ENCODE assay signal across 9 mouse cellular contexts in the genomic region with DNA sequence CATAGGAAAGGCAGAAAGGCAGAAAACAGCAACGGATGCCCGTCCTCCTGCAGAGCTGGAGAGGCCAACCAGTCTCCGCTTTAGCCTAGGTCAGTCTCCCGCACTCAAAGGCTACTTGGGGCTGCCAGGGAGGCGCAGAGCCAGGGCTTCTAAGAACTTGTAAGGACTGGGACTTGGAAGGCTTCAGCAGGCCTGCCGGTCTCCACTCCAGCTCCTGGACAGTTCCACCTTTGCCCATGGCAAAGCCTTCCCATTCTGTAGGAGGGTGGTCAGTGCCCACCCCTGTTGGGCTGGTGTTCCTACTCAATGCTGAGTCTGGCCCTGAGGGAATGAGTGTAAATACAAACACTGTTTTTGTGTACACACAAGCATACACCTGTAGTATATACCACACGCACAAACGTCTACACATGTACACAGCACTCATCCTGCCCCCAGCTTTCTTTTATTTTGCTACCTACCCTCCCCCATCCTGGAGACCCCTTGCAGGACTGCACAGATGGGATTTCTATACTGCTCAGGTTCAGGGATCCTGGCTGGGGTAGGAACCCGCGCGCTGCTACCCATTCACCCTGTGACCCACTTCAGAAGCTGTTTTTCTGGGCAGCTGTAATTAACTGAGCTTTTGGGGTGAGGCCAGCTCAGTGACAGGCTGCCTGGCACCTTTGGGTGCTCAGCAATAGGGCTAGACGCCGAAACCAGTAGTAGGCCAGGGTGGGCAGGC. TPM values are rescaled to one million over a fixed set of nuclear protein-coding genes. Genes with fewer than 3 reads are reported as not detected.
DNase-seq lines count a peak whose midpoint lies in the region; ATAC-seq and TF ChIP-seq lines count a peak whose summit lies in the region.
"Had no signal": no experiment of that assay in that cellular context is flagged by ENCODE, and none has a peak within 500 bp of the region (broad histone marks: within the 10 kb centered on the region; RNA-seq: fewer than 3 reads in every experiment).

No protein-coding gene starts in this region.

- TF ChIP-seq CTCF in kidney, adult 2 months (conservative IDR thresholded peaks at IDR 0.05; ENCODE audit: insufficient read depth, insufficient read length, low read depth, low read length), result no peak
- TF ChIP-seq CTCF in kidney, postnatal 0 days (IDR thresholded peaks at IDR 0.05; ENCODE audit: low read depth), result no peak

- H3K4me2 ChIP-seq in kidney, postnatal 0 days (ENCODE audit: low read length), result no peak overlapping the region
- peak overlapping the region; percentile 46 for H3K4me2 ChIP-seq in neural tube, embryonic 12.5 days (replicated peaks)

- no peaks in the 10 kb centered on the region for H3K27me3 ChIP-seq in kidney, adult 2 months (replicated peaks; ENCODE audit: control insufficient read depth, insufficient read depth, low read length)
- no peaks in the 10 kb centered on the region for H3K27me3 ChIP-seq in kidney, postnatal 0 days (ENCODE audit: insufficient read depth, low read length)
- no peaks in the 10 kb centered on the region; the same call in 1 of the 2 replicates for H3K27me3 ChIP-seq in neural tube, embryonic 12.5 days (replicated peaks)

- WGBS in kidney, adult 2 months, result 44% methylated on average over 13 of the region's 13 CpGs
- 60% methylated on average over 13 of the region's 13 CpGs for WGBS in kidney, postnatal 0 days
- 61% methylated on average over 13 of the region's 13 CpGs for WGBS in neural tube, embryonic 12.5 days

- ATAC-seq in kidney, postnatal 0 days (replicated peaks; ENCODE audit: low FRiP score, low read depth), result 0 out of 2 replicates have a peak, but pooled peaks have one; percentile 13
- peak; percentile 30 for ATAC-seq in neural tube, embryonic 12.5 days (ENCODE audit: low FRiP score, low read depth)

- peak overlapping the region; percentile 97 for H3K27ac ChIP-seq in kidney, adult 2 months (ENCODE audit: insufficient read depth, low read depth, low read length)
- peak overlapping the region; percentile 84 for H3K27ac ChIP-seq in kidney, postnatal 0 days
- H3K27ac ChIP-seq in neural tube, embryonic 12.5 days, result no peak overlapping the region
- H3K27ac ChIP-seq: liver, embryonic 14.5 days had no signal

- DNase-seq in kidney, adult 2 months, result peak; percentile 40
- DNase-seq in kidney, adult 18-20 months, result no peak
- DNase-seq in adrenal gland, postnatal 25 days, result peak; percentile 42
- peak; percentile 59 for DNase-seq in gastrocnemius, postnatal 25 days
- DNase-seq in kidney, postnatal 0 days (ENCODE audit: low spot score), result no peak
- DNase-seq in urinary bladder, postnatal 4 days (ENCODE audit: low spot score in 2 of 2), result no peak
- no peak for DNase-seq in layer of hippocampus, postnatal 14 days (ENCODE audit: low spot score in 2 of 2)

- H3K4me3 ChIP-seq in kidney, adult 2 months (ENCODE audit: insufficient read depth, low read depth, low read length), result no peak overlapping the region
- H3K4me3 ChIP-seq in kidney, postnatal 0 days (replicated peaks; ENCODE audit: low read depth, low read length), result no peak overlapping the region
- H3K4me3 ChIP-seq in neural tube, embryonic 12.5 days, result no peak overlapping the region

- H3K9me3 ChIP-seq in kidney, postnatal 0 days (replicated peaks; ENCODE audit: low read length), result no peaks in the 10 kb centered on the region
- H3K9me3 ChIP-seq in neural tube, embryonic 12.5 days, result no peaks in the 10 kb centered on the region

- H3K36me3 ChIP-seq in kidney, adult 2 months (ENCODE audit: control insufficient read depth, insufficient read depth, low read length), result no peaks in the 10 kb centered on the region
- H3K36me3 ChIP-seq in kidney, postnatal 0 days (ENCODE audit: insufficient read depth, low read length), result no peaks in the 10 kb centered on the region
- no peaks in the 10 kb centered on the region for H3K36me3 ChIP-seq in neural tube, embryonic 12.5 days

- peaks cover 30% of the 10 kb centered on the region for H3K4me1 ChIP-seq in kidney, adult 2 months (ENCODE audit: control insufficient read depth, insufficient read depth, low read length)
- H3K4me1 ChIP-seq in kidney, postnatal 0 days (replicated peaks; ENCODE audit: insufficient read depth, low read length), result peaks cover 33% of the 10 kb centered on the region
- H3K4me1 ChIP-seq in neural tube, embryonic 12.5 days, result peaks cover 26% of the 10 kb centered on the region

- no peak for TF ChIP-seq POLR2A in kidney, adult 2 months (IDR thresholded peaks at IDR 0.05; ENCODE audit: low read depth, low read length)

- no peak overlapping the region for H3K9ac ChIP-seq in kidney, postnatal 0 days (ENCODE audit: low read depth, low read length)
- no peak overlapping the region for H3K9ac ChIP-seq in neural tube, embryonic 12.5 days
- H3K9ac ChIP-seq: liver, embryonic 14.5 days had no signal

RNA-seq across cellular contexts. Expression of gene Inpp5a, which starts 25.5 kb away (rescaled TPM):
- polyA plus RNA-seq in kidney, adult 2 months (2012; rRNA removed), result 25.1 and 27.5 TPM in 2 replicates
- total RNA-seq in adrenal gland, postnatal 25 days (2021), result 67.4 and 93.7 TPM in 2 replicates
- total RNA-seq in gastrocnemius, postnatal 25 days (2021), result 10 to 100 TPM; 59.6 to 69.6 TPM
- 21.0 and 24.3 TPM in 2 replicates for polyA plus RNA-seq in kidney, postnatal 0 days (2015; fragmentation: Nextera tagmentation; extraction: Ambion mirVana)
- polyA plus RNA-seq in neural tube, embryonic 12.5 days (2016; fragmentation: Nextera tagmentation; extraction: Ambion mirVana), result 26.4 and 26.8 TPM in 2 replicates
- 10 to 100 TPM; 41.1 to 41.2 TPM for total RNA-seq in layer of hippocampus, postnatal 14 days (2021)

Comparison
In these comparisons a context has a peak if more than half of its experiments do, and no peak if none do; other contexts are left out.
1. DNase-seq: peak in kidney, adult 2 months (single experiment), adrenal gland, postnatal 25 days (single experiment) and gastrocnemius, postnatal 25 days (single experiment); none in kidney, adult 18-20 months (single experiment), kidney, postnatal 0 days (single experiment), urinary bladder, postnatal 4 days (0 of 2) and layer of hippocampus, postnatal 14 days (0 of 2).